In genomic region chr6:60994521-60994920, GRCm38 (mm10) we compare ENCODE assay signal across 18 mouse cellular contexts.
A peak's percentile ranks its signal among the peaks of the same experiment; 100 is the strongest.
DNase-seq lines count a peak whose midpoint lies in the region; ATAC-seq and TF ChIP-seq lines count a peak whose summit lies in the region.
"Had no signal": no experiment of that assay in that cellular context is flagged by ENCODE, and none has a peak within 500 bp of the region (broad histone marks: within the 10 kb centered on the region; RNA-seq: fewer than 3 reads in every experiment).

No protein-coding gene starts in this region.

- no peaks in the 10 kb centered on the region for H3K27me3 ChIP-seq in forebrain, embryonic 13.5 days
- H3K27me3 ChIP-seq in forebrain, embryonic 10.5 days (ENCODE audit: poor library complexity, severe bottlenecking): no peaks in the 10 kb centered on the region
- H3K27me3 ChIP-seq in kidney, adult 2 months (replicated peaks; ENCODE audit: control insufficient read depth, insufficient read depth, low read length): no peaks in the 10 kb centered on the region
- H3K27me3 ChIP-seq in intestine, embryonic 16.5 days (replicated peaks; ENCODE audit: control insufficient read depth, insufficient read depth, low read length): no peaks in the 10 kb centered on the region
- H3K27me3 ChIP-seq in small intestine, adult 2 months (ENCODE audit: control insufficient read depth, insufficient read depth, low read length): no peaks in the 10 kb centered on the region
- H3K27me3 ChIP-seq: embryonic facial prominence, embryonic 15.5 days; kidney, embryonic 15.5 days; limb, embryonic 13.5 days had no signal

- no peaks in the 10 kb centered on the region for H3K36me3 ChIP-seq in forebrain, embryonic 13.5 days (ENCODE audit: poor library complexity, severe bottlenecking)
- no peaks in the 10 kb centered on the region for H3K36me3 ChIP-seq in forebrain, embryonic 10.5 days (replicated peaks)
- H3K36me3 ChIP-seq in kidney, adult 2 months (ENCODE audit: control insufficient read depth, insufficient read depth, low read length): no peaks in the 10 kb centered on the region
- no peaks in the 10 kb centered on the region for H3K36me3 ChIP-seq in intestine, embryonic 16.5 days (ENCODE audit: control insufficient read depth, insufficient read depth, low read length)
- H3K36me3 ChIP-seq in small intestine, adult 2 months (ENCODE audit: control insufficient read depth, insufficient read depth, low read length): no peaks in the 10 kb centered on the region
- H3K36me3 ChIP-seq: embryonic facial prominence, embryonic 15.5 days; kidney, embryonic 15.5 days; limb, embryonic 13.5 days had no signal

- no peak for TF ChIP-seq POLR2A in kidney, adult 2 months (IDR thresholded peaks at IDR 0.05; ENCODE audit: low read depth, low read length)
- no peak for TF ChIP-seq POLR2A in small intestine, adult 2 months (IDR thresholded peaks at IDR 0.05; ENCODE audit: low read depth, low read length)

- no peaks in the 10 kb centered on the region for H3K9me3 ChIP-seq in forebrain, embryonic 13.5 days (replicated peaks)
- no peaks in the 10 kb centered on the region for H3K9me3 ChIP-seq in forebrain, embryonic 10.5 days
- H3K9me3 ChIP-seq in intestine, embryonic 16.5 days (ENCODE audit: control insufficient read depth, low read length): no peaks in the 10 kb centered on the region
- H3K9me3 ChIP-seq: embryonic facial prominence, embryonic 15.5 days; kidney, embryonic 15.5 days; limb, embryonic 13.5 days had no signal

- TF ChIP-seq CTCF in kidney, adult 2 months (conservative IDR thresholded peaks at IDR 0.05; ENCODE audit: insufficient read depth, insufficient read length, low read depth, low read length): no peak
- no peak for TF ChIP-seq CTCF in small intestine, adult 2 months (IDR thresholded peaks at IDR 0.05; ENCODE audit: extremely low read depth, insufficient read length, insufficient replicate concordance, low read depth, low read length)

- no peak overlapping the region for H3K27ac ChIP-seq in forebrain, embryonic 13.5 days
- no peak overlapping the region for H3K27ac ChIP-seq in forebrain, embryonic 10.5 days
- H3K27ac ChIP-seq in kidney, adult 2 months (ENCODE audit: insufficient read depth, low read depth, low read length): peak overlapping the region; percentile 43; the same call in 1 of the 2 replicates
- no peak overlapping the region for H3K27ac ChIP-seq in intestine, embryonic 16.5 days (ENCODE audit: low read length)
- H3K27ac ChIP-seq in small intestine, adult 2 months (ENCODE audit: insufficient read depth, low read depth, low read length): peak overlapping the region; percentile 53
- H3K27ac ChIP-seq: embryonic facial prominence, embryonic 15.5 days; kidney, embryonic 15.5 days; limb, embryonic 13.5 days had no signal

- 48% methylated on average over 10 of the region's 10 CpGs for WGBS in forebrain, embryonic 13.5 days
- WGBS in forebrain, embryonic 10.5 days: 37% methylated on average over 10 of the region's 10 CpGs
- WGBS in kidney, adult 2 months: 35% methylated on average over 10 of the region's 10 CpGs
- WGBS in intestine, embryonic 16.5 days: 44% methylated on average over 10 of the region's 10 CpGs
- WGBS in small intestine, adult 2 months: 25% methylated on average over 10 of the region's 10 CpGs

- 0 out of 2 replicates have a peak overlapping the region, but pooled peaks have one; percentile 3 for H3K4me2 ChIP-seq in forebrain, embryonic 13.5 days
- H3K4me2 ChIP-seq in intestine, embryonic 16.5 days (ENCODE audit: low read depth, low read length): peak overlapping the region; percentile 25; the same call in 1 of the 2 replicates
- H3K4me2 ChIP-seq: embryonic facial prominence, embryonic 15.5 days; kidney, embryonic 15.5 days; limb, embryonic 13.5 days had no signal

- peaks cover 17% of the 10 kb centered on the region for H3K4me1 ChIP-seq in forebrain, embryonic 13.5 days
- peaks cover 11% of the 10 kb centered on the region for H3K4me1 ChIP-seq in forebrain, embryonic 10.5 days
- no peaks in the 10 kb centered on the region for H3K4me1 ChIP-seq in kidney, adult 2 months (ENCODE audit: control insufficient read depth, insufficient read depth, low read length)
- H3K4me1 ChIP-seq in intestine, embryonic 16.5 days (ENCODE audit: control insufficient read depth, insufficient read depth, low read length): no peaks in the 10 kb centered on the region
- no peaks in the 10 kb centered on the region for H3K4me1 ChIP-seq in small intestine, adult 2 months (ENCODE audit: control insufficient read depth, insufficient read depth, insufficient read length, low read length)
- H3K4me1 ChIP-seq: embryonic facial prominence, embryonic 15.5 days; kidney, embryonic 15.5 days had no signal

- ATAC-seq in forebrain, embryonic 13.5 days: no peak
- ATAC-seq in intestine, embryonic 16.5 days: peak; percentile 76

- H3K4me3 ChIP-seq in forebrain, embryonic 13.5 days: no peak overlapping the region
- no peak overlapping the region for H3K4me3 ChIP-seq in forebrain, embryonic 10.5 days
- H3K4me3 ChIP-seq in kidney, adult 2 months (ENCODE audit: insufficient read depth, low read depth, low read length): no peak overlapping the region
- H3K4me3 ChIP-seq in intestine, embryonic 16.5 days (ENCODE audit: low read length): no peak overlapping the region
- H3K4me3 ChIP-seq in small intestine, adult 2 months (ENCODE audit: low read depth, low read length): peak overlapping the region; percentile 50
- H3K4me3 ChIP-seq: embryonic facial prominence, embryonic 15.5 days; kidney, embryonic 15.5 days; limb, embryonic 13.5 days had no signal

- DNase-seq in forebrain, embryonic 10.5 days (ENCODE audit: extremely low spot score, low spot score): no peak
- no peak for DNase-seq in kidney, adult 2 months
- DNase-seq in kidney, postnatal 25 days: no peak
- no peak for DNase-seq in embryo, embryonic 10.5 days (ENCODE audit: low spot score)
- no peak for DNase-seq in spleen, adult 12 weeks (ENCODE audit: low spot score)
- DNase-seq: adrenal gland, postnatal 25 days; cerebellum, postnatal 25 days; heart, adult 11 months; layer of hippocampus, postnatal 36 days; lung, adult 18-20 months; right cerebral cortex, adult 18-20 months; thymus, postnatal 14 days had no signal

- no peak overlapping the region for H3K9ac ChIP-seq in forebrain, embryonic 13.5 days
- H3K9ac ChIP-seq in intestine, embryonic 16.5 days (ENCODE audit: low read depth, low read length): no peak overlapping the region
- H3K9ac ChIP-seq: embryonic facial prominence, embryonic 15.5 days; kidney, embryonic 15.5 days; limb, embryonic 13.5 days had no signal

Comparison
In these comparisons a context has a peak if more than half of its experiments do, and no peak if none do; other contexts are left out.
1. H3K27ac ChIP-seq: peak in kidney, adult 2 months (single experiment) and small intestine, adult 2 months (single experiment); none in forebrain, embryonic 13.5 days (single experiment), forebrain, embryonic 10.5 days (single experiment) and intestine, embryonic 16.5 days (single experiment).